Mouse (Mus musculus): ENCODE data around the gene Clptm1.
"Not testable (repeated sequence)": the region's sequence is repeated elsewhere in the genome, so short reads cannot be mapped to it uniquely, and the experiment has no call there.

Gene Clptm1

GRCm38 (mm10) chr7:19691873-19692865 lies 27.3 kb upstream of the Clptm1 start, which contains the start of gene Apoc1:
Gene Apoc1, minus strand, starts transcription at chr7:19692660.
- no peak for DNase-seq

DNA sequence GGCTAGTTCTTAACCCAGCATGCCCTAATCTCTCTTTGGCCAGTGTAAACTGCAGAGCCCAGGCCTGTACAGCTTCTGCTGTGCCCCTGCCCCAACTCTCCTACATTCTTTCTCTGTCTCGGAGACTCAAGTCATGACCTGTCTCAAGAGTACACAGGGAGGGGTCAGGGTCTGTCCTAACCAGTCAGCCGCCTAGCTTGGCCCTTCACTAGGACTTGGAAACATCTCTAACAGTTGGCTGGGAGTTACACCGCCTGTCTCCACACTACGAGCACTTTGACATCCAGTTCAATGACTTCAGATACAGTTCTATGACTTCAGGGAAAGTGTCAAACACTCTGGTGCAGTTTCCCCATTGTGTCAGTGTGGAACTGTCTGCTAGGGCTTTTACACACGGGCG lies 26.6 kb upstream of the Clptm1 start:
- DNase-seq, result no peak

DNA sequence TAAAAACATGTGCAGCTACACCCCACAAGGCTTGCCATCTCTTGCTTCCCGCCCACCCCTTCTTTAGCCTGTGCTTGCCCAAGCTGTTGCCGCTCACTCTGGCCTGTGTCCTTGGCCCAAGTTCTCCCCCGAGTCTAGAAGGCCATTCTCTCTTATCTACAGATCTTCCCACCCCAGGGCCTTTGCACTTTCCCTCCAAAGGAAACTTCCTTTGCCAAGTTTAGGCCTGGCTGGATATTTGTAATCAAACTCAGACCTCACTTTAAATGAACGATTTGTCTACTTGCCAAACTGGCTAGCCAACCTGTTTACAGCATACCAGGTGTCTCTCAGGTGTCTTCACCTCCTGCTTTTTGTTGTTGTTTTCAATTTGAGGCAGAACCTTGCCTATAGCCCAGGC lies 26.0 kb upstream of the Clptm1 start:
- DNase-seq, result no peak

DNA sequence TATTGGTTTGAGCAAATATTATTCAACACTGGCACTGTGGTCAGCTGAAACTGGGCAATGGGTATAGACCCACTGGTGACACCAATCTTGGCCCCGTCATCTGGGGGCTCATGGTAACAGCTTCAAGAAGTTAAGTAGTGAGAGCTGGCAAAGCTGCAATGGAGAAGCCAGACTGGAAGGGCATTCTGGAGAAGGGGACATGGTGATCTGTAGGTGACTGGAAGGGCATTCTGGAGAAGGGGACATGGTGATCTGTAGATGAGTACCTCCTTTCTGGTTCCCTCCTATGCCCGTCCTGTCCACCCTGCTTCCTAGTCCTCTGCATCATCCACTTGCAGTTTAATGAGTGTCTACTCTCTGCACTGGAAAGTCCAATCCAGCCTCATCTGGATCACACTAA lies 23.8 kb upstream of the Clptm1 start:
- no peak for DNase-seq

DNA sequence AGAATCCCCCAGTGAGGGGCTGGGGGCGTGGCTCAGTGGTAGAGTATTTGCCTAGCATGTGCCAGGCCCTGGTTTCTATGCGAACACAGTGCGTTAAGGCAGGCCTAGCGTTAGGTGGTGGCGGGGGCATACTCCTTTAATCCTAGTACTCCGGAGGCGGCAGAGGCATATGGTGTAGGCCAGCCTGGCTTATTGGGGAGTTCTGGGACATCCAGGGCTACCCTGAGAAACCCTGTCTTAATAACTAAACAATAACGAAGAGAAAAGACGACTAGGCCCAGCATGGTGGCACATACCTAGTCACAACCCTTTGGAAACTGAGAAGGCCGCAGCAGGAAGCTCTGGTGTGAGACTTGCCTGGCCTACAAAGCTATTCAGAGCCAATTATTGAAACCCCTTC lies 23.3 kb upstream of the Clptm1 start:
- DNase-seq, result no peak

DNA sequence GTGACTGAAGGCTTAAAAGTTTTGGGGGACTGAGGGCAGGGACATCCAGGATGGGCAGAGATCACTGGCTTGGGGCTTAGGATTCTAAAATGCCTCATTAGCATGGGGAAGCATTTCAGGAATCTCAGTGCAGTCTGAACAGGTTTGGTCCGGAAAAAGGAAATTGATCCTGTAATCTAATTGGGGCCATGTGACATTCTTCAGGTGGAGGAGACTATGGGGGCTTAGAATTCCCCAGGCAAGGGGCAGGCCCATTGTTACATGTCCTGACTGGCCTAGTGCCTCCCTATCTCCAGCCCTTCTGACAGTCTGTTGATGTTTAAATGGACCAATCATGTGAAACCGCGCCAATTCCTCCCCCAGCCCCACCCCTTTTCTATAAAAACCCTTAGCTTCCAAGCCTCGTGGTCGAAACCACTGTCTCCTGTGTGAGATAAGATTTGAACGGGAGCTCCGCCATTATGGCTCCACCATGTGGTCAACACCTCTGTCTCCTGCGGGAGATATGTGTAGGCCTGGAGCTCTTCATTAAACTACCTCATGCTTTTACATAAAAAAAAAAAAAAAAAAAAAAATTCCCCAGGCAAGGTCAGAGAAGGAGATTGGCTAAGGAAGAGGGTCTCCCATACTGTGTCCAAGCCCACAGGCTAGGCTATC lies 22.2 kb upstream of the Clptm1 start:
- not testable (repeated sequence) for DNase-seq

GRCm38 (mm10) chr7:19686521-19686920 lies 21.7 kb upstream of the Clptm1 start:
- no peak for DNase-seq

DNA sequence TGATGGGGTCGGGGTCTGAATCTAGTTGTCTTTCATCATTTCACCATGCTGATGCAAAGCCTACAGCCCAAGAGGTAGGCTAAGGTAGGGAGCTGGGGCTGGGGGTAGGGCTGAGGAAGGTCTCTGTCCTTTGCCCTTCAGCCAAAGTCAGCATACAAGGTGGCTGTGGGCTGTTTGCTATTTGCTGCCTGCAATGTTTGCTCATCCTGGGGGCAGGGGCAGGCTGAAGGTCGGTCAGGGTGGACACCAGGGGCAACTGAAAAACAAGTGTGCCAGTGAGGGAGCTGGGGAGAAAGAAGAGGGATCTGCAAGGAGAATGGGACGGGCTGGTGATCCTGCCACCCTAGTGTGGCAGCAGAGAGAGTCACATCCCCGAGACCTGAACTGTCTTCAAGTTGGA lies 20.5 kb upstream of the Clptm1 start:
- DNase-seq, result no peak

DNA sequence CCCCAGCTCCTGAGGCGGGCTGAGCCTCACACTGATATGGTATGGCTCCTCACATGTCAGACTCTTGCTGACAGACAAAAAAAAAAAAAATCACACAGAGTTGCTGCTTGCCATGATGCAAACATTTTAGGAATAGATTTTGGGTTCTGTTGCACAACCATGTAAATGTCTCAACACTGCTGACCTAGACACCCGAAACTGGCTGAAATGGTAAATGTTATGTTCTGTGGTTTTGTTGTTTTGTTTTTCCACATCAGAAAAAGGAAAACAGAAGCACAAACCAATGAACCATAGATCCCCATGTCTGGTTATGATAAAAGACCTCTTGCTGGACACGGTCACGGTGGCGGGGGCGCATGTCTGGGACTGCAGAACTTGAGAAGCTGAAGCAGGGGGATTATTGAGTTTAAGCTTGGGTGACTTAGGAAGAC lies 19.0 kb upstream of the Clptm1 start:
- DNase-seq, result no peak

- DNase-seq, result no peak
Observed at GRCm38 (mm10) chr7:19682979-19683378, 18.1 kb upstream of the Clptm1 start.

- no peak for DNase-seq
Observed at GRCm38 (mm10) chr7:19681202-19681694, 16.4 kb upstream of the Clptm1 start, which contains the start of the genes Gm44805 and Apoc4. Gene Gm44805, minus strand, starts transcription at chr7:19681423. Gene Apoc4, minus strand, starts transcription at chr7:19681479.

GRCm38 (mm10) chr7:19680702-19681101 lies 15.9 kb upstream of the Clptm1 start:
- DNase-seq, result no peak

GRCm38 (mm10) chr7:19678901-19679300 lies 14.1 kb upstream of the Clptm1 start:
- DNase-seq, result no peak

GRCm38 (mm10) chr7:19677872-19678271 lies 13.0 kb upstream of the Clptm1 start, which contains the start of gene Apoc2:
Gene Apoc2, minus strand, starts transcription at chr7:19677941.
- no peak for DNase-seq

GRCm38 (mm10) chr7:19676662-19677061 lies 11.8 kb upstream of the Clptm1 start:
- no peak for DNase-seq

GRCm38 (mm10) chr7:19675824-19676223 lies 11.0 kb upstream of the Clptm1 start:
- no peak for DNase-seq

DNA sequence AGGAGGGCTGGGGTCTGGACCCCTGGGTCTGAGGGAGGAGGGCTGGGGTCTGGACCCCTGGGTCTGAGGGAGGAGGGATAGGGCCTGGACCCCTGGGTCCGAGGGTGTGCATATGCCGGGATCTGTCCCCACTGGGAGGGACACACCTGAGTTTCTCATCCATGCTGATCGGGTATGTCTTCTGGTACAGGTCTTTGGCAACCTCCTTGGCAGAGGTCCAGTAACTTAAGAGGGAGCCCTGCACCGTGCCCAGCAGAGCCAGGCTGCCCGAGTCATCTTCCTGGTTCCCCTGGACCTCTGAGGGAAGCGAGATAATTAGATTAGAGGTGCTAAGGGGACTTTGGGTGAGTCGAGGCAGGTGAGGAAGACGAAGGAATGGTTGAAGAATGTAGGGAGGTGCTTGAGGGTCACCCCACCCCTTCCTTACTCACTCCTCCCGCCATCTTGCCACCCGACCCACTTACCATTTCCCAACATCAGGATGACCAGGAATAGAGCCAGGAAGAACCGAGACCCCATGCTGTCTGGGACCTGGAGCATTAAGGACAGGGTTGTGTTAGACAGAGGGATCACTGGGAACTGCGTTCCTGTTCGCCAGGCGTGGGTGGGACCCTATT lies 8.4 kb upstream of the Clptm1 start:
- no peak for DNase-seq

GRCm38 (mm10) chr7:19671511-19671910 lies 6.7 kb upstream of the Clptm1 start:
- no peak for DNase-seq

- DNase-seq, result peak; percentile 91
Observed at GRCm38 (mm10) chr7:19668947-19669721, 4.3 kb upstream of the Clptm1 start.

- no peak for DNase-seq
Observed at GRCm38 (mm10) chr7:19667434-19667833, 2.6 kb upstream of the Clptm1 start.

DNA sequence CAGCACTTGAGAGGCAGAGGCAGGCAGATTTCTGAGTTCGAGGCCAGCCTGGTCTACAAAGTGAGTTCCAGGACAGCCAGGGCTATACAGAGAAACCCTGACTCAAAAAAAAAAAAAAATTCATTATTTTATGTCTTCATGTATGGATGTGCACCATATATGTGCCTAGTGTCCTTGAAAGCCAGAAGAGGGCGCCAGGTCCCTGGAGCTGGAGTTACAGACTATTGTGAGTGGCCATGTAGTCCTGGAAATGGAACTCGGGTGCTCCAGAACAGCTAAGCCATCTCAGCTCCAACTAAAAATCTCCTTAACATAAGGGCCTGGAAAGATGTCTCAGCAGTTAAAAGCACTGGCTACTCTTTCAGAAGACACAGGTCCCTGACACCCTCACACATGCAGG lies 1.9 kb upstream of the Clptm1 start:
- DNase-seq, result no peak

- DNase-seq, result no peak
Observed at GRCm38 (mm10) chr7:19664455-19664954, 328 bp downstream of the Clptm1 start.
